Mouse (Mus musculus) stomach, embryonic 15.5 days (tissue): Measurements from ENCODE around the gene Ndufs7. TPM values are rescaled to one million over a fixed set of nuclear protein-coding genes. Genes with fewer than 3 reads are reported as not detected.
A peak's percentile ranks its signal among the peaks of the same experiment; 100 is the strongest.

ENCODE experiments used
- ATAC-seq: fragments of 200-750 bp; cut with Nextera tagmentation; 2 replicates; pipeline ENCODE4 v1.8.0; 2017; ENCODE audit warnings: low read depth, moderate number of reproducible peaks, moderate TSS enrichment; ENCODE audit not compliant: insufficient read depth, low FRiP score
- H3K27ac ChIP-seq: fragments of 300-500 bp; sonication (generic); 2 replicates; pipeline ENCODE4 v1.5.1; 2015; ENCODE audit warnings: mild to moderate bottlenecking, inconsistent platforms
- H3K27me3 ChIP-seq: fragments of 300-500 bp; sonication (generic); replicated peaks from 2 replicates; pipeline ENCODE4 v1.6.1; 2015; ENCODE audit warnings: inconsistent platforms
- H3K36me3 ChIP-seq: fragments of 300-500 bp; sonication (generic); 2 replicates; pipeline ENCODE4 v1.6.1; 2015; ENCODE audit warnings: inconsistent platforms
- H3K4me1 ChIP-seq: fragments of 300-500 bp; sonication (generic); 2 replicates; pipeline ENCODE4 v1.6.1; 2015; ENCODE audit warnings: inconsistent platforms
- H3K4me2 ChIP-seq: fragments of 300-500 bp; sonication (generic); 2 replicates; pipeline ENCODE4 v1.6.1; 2015; ENCODE audit warnings: mild to moderate bottlenecking, inconsistent platforms
- H3K4me3 ChIP-seq: fragments of 300-500 bp; sonication (generic); replicated peaks from 2 replicates; pipeline ENCODE4 v1.5.1; 2015; ENCODE audit warnings: inconsistent platforms
- H3K9ac ChIP-seq: fragments of 300-500 bp; sonication (generic); 2 replicates; pipeline ENCODE4 v1.6.1; 2015; ENCODE audit warnings: inconsistent platforms
- H3K9me3 ChIP-seq: fragments of 300-500 bp; sonication (generic); 2 replicates; pipeline ENCODE4 v1.6.1; 2016; ENCODE audit warnings: inconsistent platforms
- WGBS: fragments of 180-500 bp; shearing (Covaris S2); methylation state at CpG from one replicate; pipeline ENCODE4 v1.1.7; 2015; 5-methylcytosine and 5-hydroxymethylcytosine counted together
- polyA plus RNA-seq: library from polyadenylated mRNA; unstranded; fragments of >200 nt; fragmentation: Nextera tagmentation; extraction: Ambion mirVana; gene quantifications from 2 replicates; pipeline ENCODE4 v1.2.1, GENCODE M21; 2015

Ndufs7 gene
- polyA plus RNA-seq, 1 experiment from 2014 or later, result 326 TPM

- H3K9ac ChIP-seq, result no peak overlapping the region
- H3K4me1 ChIP-seq, result peaks cover 18% of the 10 kb centered on the region; the same call in 1 of the 2 replicates
- no peak for ATAC-seq
- no peak overlapping the region for H3K4me3 ChIP-seq
- H3K27me3 ChIP-seq, result no peaks in the 10 kb centered on the region
- H3K36me3 ChIP-seq, result peaks cover 63% of the 10 kb centered on the region
- H3K4me2 ChIP-seq, result no peak overlapping the region
- no peak overlapping the region for H3K27ac ChIP-seq
- WGBS, result 63% methylated on average over 9 of the region's 15 CpGs
- H3K9me3 ChIP-seq, result no peaks in the 10 kb centered on the region
Observed at GRCm38 (mm10) chr10:80285222-80286070, 36.5 kb downstream of the Ndufs7 start.

GRCm38 (mm10) chr10:80288097-80288496, 39.2 kb downstream of the Ndufs7 start:
- 83% methylated on average over 12 of the region's 12 CpGs for WGBS
- H3K9me3 ChIP-seq, result no peaks in the 10 kb centered on the region
- H3K4me3 ChIP-seq, result no peak overlapping the region
- 0 out of 2 replicates have a peak, but pooled peaks cover 8% of the 10 kb centered on the region for H3K4me1 ChIP-seq
- no peaks in the 10 kb centered on the region for H3K27me3 ChIP-seq
- no peak overlapping the region for H3K4me2 ChIP-seq
- H3K9ac ChIP-seq, result no peak overlapping the region
- H3K27ac ChIP-seq, result no peak overlapping the region
- no peak for ATAC-seq
- H3K36me3 ChIP-seq, result peaks cover 43% of the 10 kb centered on the region

DNA sequence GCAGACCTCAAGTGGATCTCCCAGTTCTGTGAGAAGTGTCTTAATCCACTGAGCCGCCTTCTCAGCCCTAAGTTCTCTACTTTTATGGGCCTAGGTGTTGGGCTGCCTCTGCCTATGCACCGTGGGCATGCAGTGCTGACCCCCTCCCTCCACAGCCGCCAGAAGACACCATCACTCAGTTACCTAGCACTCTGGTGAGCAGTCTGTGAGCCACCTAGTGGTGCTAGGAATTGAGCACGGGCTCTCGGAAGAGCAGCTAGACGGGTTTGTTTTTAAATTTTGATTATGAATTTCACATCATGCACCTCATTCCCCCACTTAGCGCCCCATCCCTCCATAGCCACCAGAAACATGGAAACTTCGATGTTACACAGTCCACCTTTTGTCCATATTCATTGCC, 39.7 kb downstream of the Ndufs7 start:
- H3K4me1 ChIP-seq, result peaks cover 11% of the 10 kb centered on the region
- H3K27ac ChIP-seq, result no peak overlapping the region
- 72% methylated on average over 8 of the region's 8 CpGs for WGBS
- ATAC-seq, result no peak
- H3K36me3 ChIP-seq, result peaks cover 38% of the 10 kb centered on the region
- H3K9me3 ChIP-seq, result no peaks in the 10 kb centered on the region
- no peak overlapping the region for H3K4me3 ChIP-seq
- no peak overlapping the region for H3K9ac ChIP-seq
- no peaks in the 10 kb centered on the region for H3K27me3 ChIP-seq
- no peak overlapping the region for H3K4me2 ChIP-seq

DNA sequence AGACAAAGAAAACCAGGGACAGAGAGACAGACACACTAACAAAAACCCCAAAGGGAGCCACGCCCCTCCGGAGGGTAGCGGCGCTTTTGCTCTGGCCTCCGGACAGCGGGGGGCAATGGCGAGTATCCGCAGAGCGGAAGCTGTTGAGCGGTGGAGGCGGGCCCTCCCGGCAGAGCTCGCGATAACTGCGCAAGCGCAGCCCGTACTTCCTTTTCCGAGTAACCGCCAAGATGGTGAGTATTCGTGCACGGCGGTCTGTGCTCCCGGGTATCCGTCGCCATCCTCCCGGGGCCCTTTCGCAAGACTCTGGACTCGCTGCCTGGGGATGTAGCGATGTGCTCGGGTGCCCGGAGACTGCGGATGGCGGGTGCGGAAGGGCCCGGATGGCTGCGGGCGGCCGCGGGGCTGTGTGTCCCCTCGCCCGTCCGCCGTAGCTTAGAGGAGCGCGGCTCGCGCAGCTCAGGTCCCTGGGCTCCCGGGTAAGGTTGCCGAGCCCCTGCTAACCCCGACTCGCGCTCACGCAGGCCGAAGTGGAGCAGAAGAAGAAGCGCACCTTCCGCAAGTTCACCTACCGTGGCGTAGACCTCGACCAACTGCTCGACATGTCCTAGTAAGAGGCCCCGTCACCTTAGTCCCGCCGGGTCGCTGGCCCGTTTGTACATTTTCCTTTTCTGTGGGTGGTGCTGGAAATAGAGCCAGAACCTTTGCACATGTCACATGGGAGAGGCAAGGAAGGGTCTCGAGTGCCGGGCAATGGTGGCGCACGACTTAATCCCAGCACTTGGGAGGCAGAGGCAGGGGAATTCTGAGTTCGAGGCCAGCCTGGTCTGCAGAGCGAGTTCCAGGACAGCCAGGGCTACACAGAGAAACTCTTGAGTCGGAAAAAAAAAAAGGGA, 43.6 kb downstream of the Ndufs7 start, which contains the start of gene Rps15:
Gene Rps15 (plus strand): TSS at position 203 of the 896 bp plus-strand sequence.
- peaks cover 3% of the 10 kb centered on the region; the same call in 1 of the 2 replicates for H3K27me3 ChIP-seq
- peak within 1 kb of the TSS; percentile 98 for H3K9ac ChIP-seq
- no peaks in the 10 kb centered on the region for H3K9me3 ChIP-seq
- H3K27ac ChIP-seq, result peak within 1 kb of the TSS; percentile 89
- under 1% methylated on average over 69 of the region's 72 CpGs for WGBS
- ATAC-seq, result peak; percentile 90
- H3K4me2 ChIP-seq, result peak within 1 kb of the TSS; percentile 69
- H3K4me3 ChIP-seq, result peak within 1 kb of the TSS; percentile 88
- H3K4me1 ChIP-seq, result peaks cover 22% of the 10 kb centered on the region
- H3K36me3 ChIP-seq, result peaks cover 19% of the 10 kb centered on the region

DNA sequence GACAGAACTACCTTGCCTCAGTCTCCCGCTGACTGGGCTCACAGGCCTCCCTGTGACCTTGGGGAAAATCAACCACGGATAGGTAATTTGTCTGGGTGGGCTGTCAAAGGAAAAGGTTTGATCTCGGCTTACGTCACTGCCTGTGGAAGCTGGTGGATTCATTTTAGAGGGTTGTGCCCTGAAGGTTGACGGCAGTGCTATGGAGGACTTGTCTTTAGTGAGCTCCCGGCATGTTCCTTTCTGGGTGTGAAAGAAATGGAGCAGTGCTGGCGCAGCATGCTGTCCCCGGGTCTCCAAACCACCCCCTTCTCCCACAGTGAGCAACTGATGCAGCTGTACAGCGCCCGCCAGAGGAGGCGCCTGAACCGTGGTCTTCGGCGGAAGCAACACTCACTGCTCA, 44.4 kb downstream of the Ndufs7 start:
- no peak for ATAC-seq
- no peaks in the 10 kb centered on the region for H3K9me3 ChIP-seq
- H3K27me3 ChIP-seq, result peaks cover 10% of the 10 kb centered on the region
- H3K9ac ChIP-seq, result peak overlapping the region; percentile 98
- H3K27ac ChIP-seq, result peak overlapping the region; percentile 89; the same call in 1 of the 2 replicates
- H3K4me2 ChIP-seq, result peak overlapping the region; percentile 69
- H3K4me3 ChIP-seq, result peak overlapping the region; percentile 88
- H3K4me1 ChIP-seq, result peaks cover 22% of the 10 kb centered on the region
- H3K36me3 ChIP-seq, result peaks cover 13% of the 10 kb centered on the region
- WGBS, result 24% methylated on average over 14 of the region's 14 CpGs

GRCm38 (mm10) chr10:80294311-80294710, 45.4 kb downstream of the Ndufs7 start:
- peaks cover 10% of the 10 kb centered on the region for H3K36me3 ChIP-seq
- H3K4me2 ChIP-seq, result no peak overlapping the region; the same call in 1 of the 2 replicates
- H3K27me3 ChIP-seq, result peaks cover 20% of the 10 kb centered on the region
- H3K4me3 ChIP-seq, result peak overlapping the region; percentile 88; the same call in 1 of the 2 replicates
- H3K4me1 ChIP-seq, result peaks cover 22% of the 10 kb centered on the region
- ATAC-seq, result no peak
- H3K27ac ChIP-seq, result no peak overlapping the region
- H3K9ac ChIP-seq, result no peak overlapping the region
- WGBS, result 81% methylated on average over 4 of the region's 4 CpGs
- H3K9me3 ChIP-seq, result no peaks in the 10 kb centered on the region

- Histone ChIP-seq H3K9me3 (no peaks in the 10 kb centered on the region), H3K36me3 (peaks cover 10% of the 10 kb centered on the region), H3K4me3 (no peak overlapping the region), H3K4me1 (peaks cover 22% of the 10 kb centered on the region), H3K27ac (no peak overlapping the region), H3K27me3 (peaks cover 25% of the 10 kb centered on the region), H3K4me2 (no peak overlapping the region), H3K9ac (no peak overlapping the region)
- 44% methylated on average over 7 of the region's 7 CpGs for WGBS
- ATAC-seq, result no peak
Observed at GRCm38 (mm10) chr10:80294788-80295303, 45.9 kb downstream of the Ndufs7 start.

DNA sequence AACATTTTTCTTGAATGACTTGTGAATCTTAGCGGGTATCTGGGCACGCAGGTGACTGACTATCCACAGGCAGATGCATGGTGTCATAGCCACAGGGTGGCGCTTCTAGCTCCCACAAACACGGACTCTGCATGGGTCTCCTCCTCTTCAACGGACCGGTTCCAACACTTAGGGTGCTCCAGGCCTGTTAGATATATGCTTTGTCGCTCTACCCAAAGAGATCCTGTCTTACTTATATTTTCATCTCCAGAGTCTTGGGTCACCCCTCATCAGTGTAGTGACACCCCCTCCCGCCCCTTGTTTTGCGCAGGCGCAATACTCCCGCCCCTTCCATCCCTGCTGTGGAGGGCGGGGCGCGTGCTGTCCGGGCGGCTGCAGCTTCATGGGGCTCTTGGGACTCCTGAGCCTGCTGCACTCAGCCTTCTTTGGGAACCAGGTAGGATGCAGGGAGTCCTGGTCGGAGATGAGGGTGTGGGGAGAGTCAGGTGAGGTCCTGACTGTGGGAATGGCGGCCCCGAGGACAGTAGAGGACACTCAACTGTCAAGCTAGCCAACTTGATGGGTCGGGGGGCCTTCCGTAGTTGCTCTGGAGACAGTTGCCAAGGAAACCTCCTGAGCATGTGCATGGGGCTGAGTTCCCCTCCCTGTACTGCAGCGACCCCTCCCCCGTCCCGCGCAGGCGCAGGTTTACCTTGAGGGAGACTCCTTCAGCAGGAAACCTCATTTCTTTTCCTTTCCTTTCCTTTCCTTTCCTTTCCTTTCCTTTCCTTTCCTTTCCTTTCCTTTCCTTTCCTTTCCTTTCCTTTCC, 46.9 kb downstream of the Ndufs7 start, which contains the start of gene Apc2:
Gene Apc2 (plus strand): TSS at position 360 of the 808 bp plus-strand sequence.
- H3K27ac ChIP-seq, result 0 out of 2 replicates have a peak within 1 kb of the TSS, but pooled peaks have one; percentile 51
- peak; percentile 50 for ATAC-seq
- peak within 1 kb of the TSS; percentile 19; the same call in 1 of the 2 replicates for H3K9ac ChIP-seq
- WGBS, result 1% methylated on average over 26 of the region's 26 CpGs
- peaks cover 22% of the 10 kb centered on the region for H3K4me1 ChIP-seq
- H3K4me3 ChIP-seq, result peak within 1 kb of the TSS; percentile 40
- no peaks in the 10 kb centered on the region for H3K9me3 ChIP-seq
- peaks cover 35% of the 10 kb centered on the region for H3K27me3 ChIP-seq
- peak within 1 kb of the TSS; percentile 70 for H3K4me2 ChIP-seq
- H3K36me3 ChIP-seq, result peaks cover 10% of the 10 kb centered on the region

GRCm38 (mm10) chr10:80296824-80297223, 47.9 kb downstream of the Ndufs7 start:
- H3K9ac ChIP-seq, result no peak overlapping the region
- peak overlapping the region; percentile 70; the same call in 1 of the 2 replicates for H3K4me2 ChIP-seq
- no peak overlapping the region for H3K27ac ChIP-seq
- WGBS, result 74% methylated on average over 5 of the region's 5 CpGs
- H3K36me3 ChIP-seq, result peaks cover 10% of the 10 kb centered on the region
- peaks cover 45% of the 10 kb centered on the region for H3K27me3 ChIP-seq
- no peaks in the 10 kb centered on the region for H3K9me3 ChIP-seq
- H3K4me3 ChIP-seq, result no peak overlapping the region
- ATAC-seq, result no peak
- peaks cover 22% of the 10 kb centered on the region for H3K4me1 ChIP-seq

GRCm38 (mm10) chr10:80297526-80298133, 48.7 kb downstream of the Ndufs7 start:
- no peak overlapping the region for H3K27ac ChIP-seq
- H3K36me3 ChIP-seq, result peaks cover 10% of the 10 kb centered on the region
- no peak overlapping the region for H3K9ac ChIP-seq
- H3K4me1 ChIP-seq, result peaks cover 22% of the 10 kb centered on the region
- H3K4me2 ChIP-seq, result no peak overlapping the region
- no peak for ATAC-seq
- 67% methylated on average over 8 of the region's 8 CpGs for whole genome bisulfite sequencing
- no peaks in the 10 kb centered on the region for H3K9me3 ChIP-seq
- H3K27me3 ChIP-seq, result peaks cover 53% of the 10 kb centered on the region
- H3K4me3 ChIP-seq, result no peak overlapping the region
